Mouse (Mus musculus) G1E (cell line): ENCODE results near the gene Aacs.

Source experiments
- CTCF ChIP-seq: IDR thresholded peaks from 2 replicates; pipeline ENCODE4 v1.5.1; 2012; ENCODE audit warnings: low read depth, low read length, inconsistent platforms, mixed read lengths
- POLR2AphosphoS5 ChIP-seq: IDR thresholded peaks from 2 replicates; pipeline ENCODE4 v1.6.1; 2012; ENCODE audit warnings: low read depth, low read length, inconsistent platforms; ENCODE audit not compliant: insufficient replicate concordance

GRCm38 (mm10) chr5:125442136-125442995 lies 33.2 kb upstream of the Aacs start:
- TF ChIP-seq CTCF (no peak), POLR2AphosphoS5 (no peak)
